Mouse (Mus musculus) layer of hippocampus, adult 2 months (tissue): ENCODE results near the gene Kctd15. TPM values are rescaled to one million over a fixed set of nuclear protein-coding genes. Genes with fewer than 3 reads are reported as not detected.

ENCODE experiments used
- DNase-seq, 2 experiments: peaks; one replicate each; pipeline ENCODE4 v3.0.0; 2022; ENCODE audit warnings: low spot score in 2 of 2
- H3K27ac ChIP-seq: fragments of 200-600 bp; 2 replicates; pipeline ENCODE4 v1.8.1; 2022
- H3K4me3 ChIP-seq: fragments of 200-600 bp; 2 replicates; pipeline ENCODE4 v1.8.1; 2022; ENCODE audit warnings: mild to moderate bottlenecking
- CTCF ChIP-seq: fragments of 200-600 bp; conservative IDR thresholded peaks from 2 replicates; pipeline ENCODE4 v1.8.1; 2022; ENCODE audit warnings: antibody characterized with exemption, mild to moderate bottlenecking, moderate library complexity
- total RNA-seq, 2 experiments: library from RNA; stranded (reverse); gene quantifications; 2 replicates each; pipeline ENCODE4 v1.2.3; 2021

Gene Kctd15
- total RNA-seq, 2 experiments from 2014 or later: 11.2 to 11.5 TPM

- H3K27ac ChIP-seq: no peak overlapping the region
- H3K4me3 ChIP-seq: no peak overlapping the region
- no peak for TF ChIP-seq CTCF
- DNase-seq: no peak
These were observed 58.5 kb downstream of the Kctd15 start for GRCm38 (mm10) chr7:34597986-34598385.

- Histone ChIP-seq H3K27ac (peak overlapping the region; percentile 49; the same call in 1 of the 2 replicates), H3K4me3 (no peak overlapping the region)
- no peak for TF ChIP-seq CTCF
- DNase-seq: peak in 1 of 2 experiments; percentile 8
These were observed 59.8 kb downstream of the Kctd15 start for GRCm38 (mm10) chr7:34596531-34597235.

- no peak overlapping the region for H3K4me3 ChIP-seq
- peak overlapping the region; percentile 68; the same call in 1 of the 2 replicates for H3K27ac ChIP-seq
- DNase-seq: no peak
- no peak for TF ChIP-seq CTCF
These were observed 61.3 kb downstream of the Kctd15 start for GRCm38 (mm10) chr7:34595307-34595565.

- Histone ChIP-seq H3K27ac (peak overlapping the region; percentile 68), H3K4me3 (peak overlapping the region; percentile 50)
- TF ChIP-seq CTCF: peak; percentile 48
- DNase-seq: no peak
These were observed 61.8 kb downstream of the Kctd15 start for GRCm38 (mm10) chr7:34594501-34595306.

- TF ChIP-seq CTCF: 0 out of 2 replicates have a peak, but pooled peaks have one; percentile 10
- Histone ChIP-seq H3K4me3 (no peak overlapping the region), H3K27ac (no peak overlapping the region)
- DNase-seq: no peak
These were observed 65.8 kb downstream of the Kctd15 start for GRCm38 (mm10) chr7:34590711-34591110.

Other genes with a start within 250 kb of the Kctd15 start
- 10 to 100 TPM; 25.7 to 39.9 TPM for gene Chst8, start 156.0 kb upstream of the Kctd15 start, total RNA-seq